Mouse (Mus musculus): ENCODE data around the gene Nt5c3.
"Not testable (repeated sequence)": the region's sequence is repeated elsewhere in the genome, so short reads cannot be mapped to it uniquely, and the experiment has no call there.

The Nt5c3 gene

DNA sequence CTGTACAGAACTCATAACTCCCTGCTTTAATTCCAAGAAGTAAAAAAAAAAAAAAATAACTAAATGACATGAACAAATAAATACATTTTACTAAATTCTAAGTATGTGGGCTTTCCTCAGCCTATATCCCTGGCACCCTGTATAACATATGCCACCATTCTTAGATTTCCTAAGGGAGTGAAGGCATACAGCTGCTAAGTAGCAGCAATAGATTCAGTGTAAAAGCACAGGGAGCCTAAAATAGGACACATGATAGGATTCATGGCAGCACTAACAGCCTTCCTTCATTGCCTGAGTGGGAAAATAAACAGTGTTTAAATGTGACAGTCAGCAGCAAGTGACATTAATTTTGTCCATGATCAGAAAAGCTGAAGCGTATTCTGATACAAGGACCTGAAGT is 19.4 kb downstream of the Nt5c3 start:
- DNase-seq (ENCODE audit: low read depth, low spot score): peak; percentile 62

DNA sequence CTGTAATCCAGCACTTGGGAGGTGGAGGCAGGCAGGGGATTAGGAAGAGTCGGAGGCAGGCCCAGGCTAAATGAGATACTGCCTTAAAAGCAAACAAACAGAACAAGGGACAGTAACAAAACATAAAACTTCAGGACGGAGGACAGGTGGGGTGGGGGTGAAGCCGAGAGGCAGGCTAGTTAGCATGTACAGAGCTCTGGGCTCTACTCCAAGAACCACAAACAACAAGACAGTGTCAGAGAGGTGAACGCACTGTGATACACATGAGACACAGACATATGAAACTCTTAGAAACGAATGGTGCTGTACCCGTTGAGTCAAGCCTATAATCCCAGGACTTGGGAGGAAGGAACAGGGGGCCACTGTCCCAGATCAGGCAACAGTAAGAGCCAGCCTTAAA is 19.9 kb downstream of the Nt5c3 start:
- no peak for DNase-seq (ENCODE audit: low read depth, low spot score)

DNA sequence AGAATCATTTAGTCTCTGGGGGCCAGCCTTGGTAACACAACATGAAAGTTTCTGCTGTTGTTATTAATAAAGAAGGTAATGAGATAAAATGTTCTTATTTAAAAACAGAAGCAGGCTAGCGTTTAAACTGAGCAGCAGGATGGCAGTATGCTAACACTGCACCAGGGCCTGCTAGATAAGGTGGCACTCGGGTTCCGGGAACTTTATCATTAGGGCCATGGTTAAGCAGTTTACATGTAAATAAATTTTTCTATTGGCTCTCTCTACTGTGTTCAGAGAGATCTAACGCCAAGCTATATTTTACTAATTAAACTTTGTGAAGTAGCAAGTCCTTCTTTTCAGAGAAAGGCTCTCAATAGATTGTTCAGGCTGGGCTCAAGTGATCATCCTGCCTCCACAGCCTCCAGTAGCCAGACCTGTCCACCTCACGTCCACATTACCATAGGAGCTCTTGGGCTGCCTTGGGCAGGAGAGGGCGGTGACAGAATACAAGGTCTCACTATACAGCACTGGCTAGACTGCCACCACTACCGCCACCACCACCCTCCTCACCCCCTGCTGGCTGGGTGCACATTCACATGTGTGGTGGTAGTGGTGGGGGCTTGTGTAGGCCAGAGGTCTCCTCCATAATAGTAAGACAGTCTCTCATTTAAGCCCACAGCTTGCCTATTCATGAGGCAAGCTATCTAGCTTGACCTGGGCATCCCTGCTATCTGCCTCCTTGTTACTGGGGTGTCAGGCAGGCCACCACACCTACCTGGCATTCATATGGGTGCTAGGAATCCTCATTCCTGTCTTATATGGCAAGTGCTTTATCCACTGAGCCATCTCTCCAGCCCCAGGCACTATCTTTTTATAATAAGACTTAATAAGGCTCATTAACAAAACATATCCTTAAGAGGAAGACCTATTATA is 20.9 kb downstream of the Nt5c3 start:
- no peak for DNase-seq (ENCODE audit: low read depth, low spot score)

GRCm38 (mm10) chr6:56901824-56902386 is 21.8 kb downstream of the Nt5c3 start:
- no peak for DNase-seq (ENCODE audit: low read depth, low spot score)

DNA sequence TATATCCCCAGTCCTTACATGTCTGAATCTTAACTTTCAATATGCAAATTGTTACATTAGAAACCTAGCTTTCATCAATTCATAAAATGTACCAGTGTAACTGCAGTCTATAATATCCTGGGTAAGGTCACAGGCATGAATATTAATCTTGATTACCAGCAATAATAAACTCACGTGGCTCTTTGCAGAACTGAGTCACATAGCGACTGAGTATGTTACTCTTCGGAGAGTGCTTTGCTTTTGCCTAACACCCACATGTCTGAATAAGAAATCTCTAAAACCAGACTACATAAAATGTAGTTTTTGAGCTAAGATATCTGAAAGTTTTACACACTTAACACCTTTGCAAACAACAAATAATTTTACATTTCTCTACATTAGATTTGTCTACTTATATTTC is 22.4 kb downstream of the Nt5c3 start:
- DNase-seq (ENCODE audit: low read depth, low spot score): no peak

- no peak for DNase-seq (ENCODE audit: low read depth, low spot score)
Observed at GRCm38 (mm10) chr6:56899601-56900000, 24.1 kb downstream of the Nt5c3 start.

GRCm38 (mm10) chr6:56890762-56891161 is 33.0 kb downstream of the Nt5c3 start:
- no peak for DNase-seq (ENCODE audit: low read depth, low spot score)

- DNase-seq (ENCODE audit: low read depth, low spot score): no peak
Observed at GRCm38 (mm10) chr6:56888561-56888960, 35.2 kb downstream of the Nt5c3 start.

DNA sequence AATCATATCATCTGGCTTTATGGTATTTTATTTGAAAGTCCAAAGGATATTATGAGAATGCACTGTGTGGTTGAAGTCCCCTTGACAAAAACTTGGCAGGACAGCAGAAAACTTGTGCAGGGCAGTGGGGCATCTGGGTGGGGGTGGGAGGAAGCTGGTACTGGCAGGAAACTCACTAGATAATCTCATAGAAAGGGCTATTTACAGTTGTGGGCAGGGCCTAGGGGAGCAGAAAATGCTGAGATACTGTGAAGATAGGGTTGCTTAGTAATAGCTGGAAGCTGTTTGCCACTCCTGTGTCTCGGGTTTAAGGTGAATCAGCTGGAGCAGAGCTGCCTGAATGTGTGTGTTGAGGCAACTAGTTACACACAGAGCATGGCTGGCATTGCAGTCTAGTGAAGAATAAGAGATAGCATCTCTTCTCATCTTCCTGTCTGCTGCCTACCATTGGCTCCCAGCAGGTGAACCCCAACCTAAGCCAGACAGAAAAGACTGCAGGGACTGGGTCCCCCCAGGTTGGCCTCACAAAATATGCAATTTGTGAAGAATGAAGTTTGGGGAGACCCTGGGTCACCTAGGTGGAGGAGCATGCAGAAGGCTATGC is 44.3 kb downstream of the Nt5c3 start:
- no peak for DNase-seq (ENCODE audit: low read depth, low spot score)

DNA sequence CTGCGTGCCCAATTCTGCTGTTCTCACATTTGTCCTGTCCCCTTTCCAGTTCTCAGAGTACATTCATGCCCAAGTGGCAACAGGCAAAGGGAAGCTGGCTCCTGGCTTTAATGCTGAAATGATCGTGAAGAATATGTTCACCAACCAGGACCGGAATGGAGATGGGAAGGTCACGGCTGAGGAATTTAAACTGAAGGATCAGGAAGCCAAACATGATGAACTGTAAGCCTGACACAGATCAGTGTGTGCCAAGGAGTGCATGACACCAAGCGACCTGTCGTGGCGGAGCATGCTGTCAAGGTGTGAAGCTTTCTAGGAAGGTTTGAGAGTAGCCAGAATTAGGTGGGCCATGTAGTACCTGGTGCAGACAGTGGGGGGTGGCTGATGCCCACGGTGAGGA is 45.7 kb downstream of the Nt5c3 start:
- DNase-seq (ENCODE audit: low read depth, low spot score): no peak

GRCm38 (mm10) chr6:56876870-56877269 is 46.9 kb downstream of the Nt5c3 start:
- peak; percentile 76 for DNase-seq (ENCODE audit: low read depth, low spot score)

DNA sequence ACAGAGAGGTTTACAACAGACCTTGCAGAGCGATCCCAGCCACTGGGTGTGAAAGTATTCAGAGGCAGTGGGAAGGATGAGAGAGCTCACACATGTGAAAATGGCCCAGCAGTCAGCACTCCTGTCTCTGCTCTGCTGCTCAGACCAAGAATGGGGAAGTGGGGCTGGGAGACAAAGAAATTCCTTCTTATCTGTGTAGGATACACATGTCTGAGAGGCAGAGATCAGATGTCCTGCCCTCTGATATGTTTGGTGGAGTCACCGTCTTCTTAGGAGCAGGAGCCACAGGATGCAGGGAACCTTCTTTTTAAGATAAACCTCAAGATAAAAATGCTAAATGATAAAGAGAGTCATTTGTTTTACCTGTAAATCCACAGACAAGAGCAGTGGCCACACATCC is 53.7 kb downstream of the Nt5c3 start:
- DNase-seq (ENCODE audit: low read depth, low spot score): no peak

GRCm38 (mm10) chr6:56868565-56868964 is 55.2 kb downstream of the Nt5c3 start:
- DNase-seq (ENCODE audit: low read depth, low spot score): no peak

- DNase-seq (ENCODE audit: low read depth, low spot score): not testable (repeated sequence)
Observed at GRCm38 (mm10) chr6:56866899-56867298, 56.8 kb downstream of the Nt5c3 start.

DNA sequence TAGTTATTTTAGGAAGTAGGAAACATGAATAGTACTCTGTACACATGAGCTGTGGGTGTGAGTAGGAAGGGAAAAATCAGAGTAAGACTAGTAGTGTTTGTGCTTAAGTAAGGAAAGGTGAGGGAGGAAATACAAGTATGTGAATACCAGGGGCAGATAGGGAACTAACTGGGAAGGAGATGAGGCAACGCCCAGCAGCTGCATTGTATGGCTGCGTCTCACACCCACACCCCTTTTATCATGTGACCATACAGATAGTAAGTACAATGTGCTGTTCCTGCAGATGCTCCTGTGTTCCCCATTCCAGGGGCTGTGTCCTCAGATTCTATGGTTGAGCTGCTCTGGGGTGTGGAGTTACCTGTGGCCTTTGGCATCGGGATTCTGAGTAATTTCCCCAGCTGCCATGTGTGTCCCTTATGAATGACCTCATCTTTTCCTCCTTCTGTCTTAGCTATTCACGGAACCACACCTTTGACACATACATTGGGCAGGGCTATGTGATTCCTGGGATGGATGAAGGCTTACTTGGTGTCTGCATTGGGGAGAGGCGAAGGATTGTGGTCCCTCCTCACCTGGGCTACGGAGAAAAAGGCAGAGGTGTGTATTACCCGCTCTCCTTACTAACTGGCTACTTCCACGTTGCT is 63.4 kb downstream of the Nt5c3 start:
- no peak for DNase-seq (ENCODE audit: low read depth, low spot score)

DNA sequence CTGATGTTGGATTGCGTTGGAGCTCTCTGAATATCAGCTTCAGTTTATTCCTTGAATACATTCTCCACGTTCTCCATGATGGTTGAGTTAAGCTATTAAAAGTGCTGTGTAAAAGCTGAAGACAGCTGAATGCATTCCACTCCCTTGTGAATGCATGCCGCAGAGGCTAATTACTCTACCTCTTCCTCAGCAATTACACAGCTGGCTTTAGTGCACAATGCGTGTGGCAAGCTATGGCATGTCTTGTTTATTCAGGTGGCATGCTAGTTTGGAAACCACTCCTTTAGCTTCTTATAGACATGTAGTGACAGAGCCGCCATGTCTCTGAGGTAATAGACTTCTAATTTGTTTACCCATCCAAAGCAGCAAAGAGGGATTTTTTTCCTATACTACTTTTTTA is 67.0 kb downstream of the Nt5c3 start:
- DNase-seq (ENCODE audit: low read depth, low spot score): no peak

DNA sequence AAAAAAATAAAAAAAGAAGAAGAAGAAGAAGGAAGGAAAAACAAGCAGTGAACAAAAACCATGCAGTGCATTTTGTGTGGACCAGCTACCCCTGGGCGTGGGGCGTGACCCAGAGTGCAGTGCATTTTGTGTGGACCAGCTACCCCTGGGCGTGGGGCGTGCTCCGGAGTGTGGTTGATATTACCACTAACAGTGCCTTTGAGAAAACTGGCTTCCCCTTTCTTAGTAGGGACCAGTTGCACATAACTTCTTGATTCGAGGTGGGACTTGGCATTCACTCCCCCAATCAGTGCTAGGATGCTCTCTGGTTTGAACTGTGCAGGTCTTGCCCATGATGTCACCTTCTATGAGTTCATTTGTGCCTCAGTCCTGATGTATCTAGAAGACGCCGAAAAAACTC is 68.9 kb downstream of the Nt5c3 start:
- DNase-seq (ENCODE audit: low read depth, low spot score): no peak

DNA sequence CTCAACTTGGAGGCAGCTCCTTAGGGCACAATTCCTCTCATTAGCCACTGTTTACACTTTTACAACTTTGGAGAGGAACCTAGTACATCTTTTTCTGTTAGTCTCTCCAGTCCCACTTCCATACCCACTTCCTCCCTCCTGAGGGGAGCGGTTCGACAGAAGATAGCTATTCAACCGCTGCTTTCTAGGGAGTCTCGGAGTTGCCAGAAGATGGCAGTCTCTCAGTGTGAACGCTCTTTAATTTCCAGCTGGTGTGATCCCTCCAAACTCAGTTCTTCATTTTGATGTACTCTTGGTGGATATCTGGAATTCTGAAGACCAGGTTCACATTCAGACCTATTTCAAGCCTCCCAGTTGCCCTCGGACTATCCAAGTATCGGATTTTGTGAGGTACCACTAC is 73.4 kb downstream of the Nt5c3 start:
- no peak for DNase-seq (ENCODE audit: low read depth, low spot score)

GRCm38 (mm10) chr6:56848974-56849373 is 74.8 kb downstream of the Nt5c3 start:
- no peak for DNase-seq (ENCODE audit: low read depth, low spot score)

- DNase-seq (ENCODE audit: low read depth, low spot score): no peak
Observed at GRCm38 (mm10) chr6:56844365-56844764, 79.4 kb downstream of the Nt5c3 start.

- no peak for DNase-seq (ENCODE audit: low read depth, low spot score)
Observed at GRCm38 (mm10) chr6:56843229-56843628, 80.5 kb downstream of the Nt5c3 start.

- no peak for DNase-seq (ENCODE audit: low read depth, low spot score)
Observed at GRCm38 (mm10) chr6:56837621-56838020, 86.1 kb downstream of the Nt5c3 start.
